Mouse (Mus musculus) bone marrow, adult 2 months (tissue): ENCODE results near the gene Acap2.

Experiments used
- CTCF ChIP-seq: fragments of 200-500 bp; IDR thresholded peaks from 2 replicates; pipeline ENCODE4 v1.5.1; 2011; ENCODE audit warnings: low read length, control low read depth; ENCODE audit not compliant: control insufficient read depth, insufficient read depth
- POLR2A ChIP-seq: fragments of 200-500 bp; IDR thresholded peaks from 2 replicates; pipeline ENCODE4 v1.6.1; 2011; ENCODE audit warnings: low read depth, mild to moderate bottlenecking, control low read depth, low read length, borderline replicate concordance; ENCODE audit not compliant: control insufficient read depth

DNA sequence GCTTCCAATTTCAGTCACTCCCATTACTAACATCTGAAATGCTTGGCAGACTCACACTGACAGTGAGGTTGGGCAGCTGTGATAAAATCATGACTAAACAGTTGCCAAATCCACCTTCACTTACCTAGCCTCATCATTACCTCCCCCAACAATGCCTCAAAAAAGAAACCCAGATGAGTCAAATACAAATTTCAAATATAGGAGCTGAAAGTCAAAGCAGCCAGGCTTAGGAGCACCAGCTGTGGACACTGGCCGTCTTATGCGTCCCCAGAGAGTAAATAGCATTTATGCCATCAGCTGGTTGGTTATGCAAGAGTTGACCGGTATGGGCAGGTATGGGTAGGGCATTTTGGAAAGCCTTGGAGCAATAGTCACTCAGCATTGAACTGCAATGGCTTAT, 48.4 kb upstream of the Acap2 start:
- no peak for TF ChIP-seq CTCF
- TF ChIP-seq POLR2A = no peak
